Comparison of ENCODE assay signal across 22 mouse cellular contexts in the genomic region with DNA sequence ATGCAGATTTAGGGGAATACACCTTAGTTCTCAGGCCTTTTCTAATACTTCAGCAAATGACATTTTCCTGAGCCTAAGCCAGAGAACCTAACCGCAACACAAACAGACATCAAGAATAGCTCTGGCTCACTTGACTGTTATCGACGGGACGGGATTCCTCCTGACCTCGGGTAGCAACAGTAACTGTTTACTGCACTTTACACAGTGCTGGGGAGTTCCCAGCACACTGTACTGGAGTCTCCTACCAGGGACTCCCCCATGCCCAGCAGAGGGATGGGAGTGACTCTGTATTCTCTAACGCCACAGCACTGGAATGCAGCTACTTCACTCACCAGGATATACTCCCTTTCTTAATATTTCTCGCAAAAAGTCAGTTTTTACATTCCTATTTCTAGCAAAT.
DNase-seq lines count a peak whose midpoint lies in the region; ATAC-seq and TF ChIP-seq lines count a peak whose summit lies in the region.
"Had no signal": no experiment of that assay in that cellular context is flagged by ENCODE, and none has a peak within 500 bp of the region (broad histone marks: within the 10 kb centered on the region; RNA-seq: fewer than 3 reads in every experiment).

No protein-coding gene starts in this region.

- no peak for TF ChIP-seq EP300 in lung, postnatal 0 days (IDR thresholded peaks at IDR 0.05)

- no peaks in the 10 kb centered on the region for H3K27me3 ChIP-seq in lung, postnatal 0 days (replicated peaks; ENCODE audit: insufficient read depth, low read length)
- H3K27me3 ChIP-seq in heart, embryonic 13.5 days (replicated peaks): no peaks in the 10 kb centered on the region
- H3K27me3 ChIP-seq in midbrain, embryonic 14.5 days (ENCODE audit: control insufficient read depth, insufficient read depth, low read length): no peaks in the 10 kb centered on the region
- H3K27me3 ChIP-seq: forebrain, embryonic 15.5 days; limb, embryonic 12.5 days; liver, embryonic 13.5 days; neural tube, embryonic 13.5 days had no signal

- TF ChIP-seq CTCF in lung, postnatal 0 days (IDR thresholded peaks at IDR 0.05): no peak

- no peaks in the 10 kb centered on the region for H3K4me1 ChIP-seq in lung, postnatal 0 days (ENCODE audit: insufficient read depth, low read depth, low read length)
- peaks cover 35% of the 10 kb centered on the region for H3K4me1 ChIP-seq in heart, embryonic 13.5 days
- H3K4me1 ChIP-seq in midbrain, embryonic 14.5 days (ENCODE audit: control insufficient read depth, insufficient read depth, low read length): no peaks in the 10 kb centered on the region
- H3K4me1 ChIP-seq: forebrain, embryonic 15.5 days; liver, embryonic 13.5 days; neural tube, embryonic 13.5 days had no signal

- no peak for DNase-seq in lung, postnatal 0 days (ENCODE audit: low spot score)
- DNase-seq in lung, postnatal 14 days: no peak
- peak; percentile 45 to 53 for DNase-seq in heart, adult 18-20 months
- peak; percentile 57 for DNase-seq in heart, postnatal 4 days
- DNase-seq in midbrain, embryonic 14.5 days: no peak
- no peak for DNase-seq in embryo, embryonic 10.5 days (ENCODE audit: low spot score)
- DNase-seq: adrenal gland, postnatal 25 days; B cell, adult 2 months; cerebellum, adult 18-20 months; cerebellum, postnatal 36 days; kidney, adult 2 months; kidney, postnatal 14 days; liver, embryonic 13.5 days; spleen, adult 18-20 months had no signal

- H3K36me3 ChIP-seq in lung, postnatal 0 days (ENCODE audit: insufficient read depth, low read length): no peaks in the 10 kb centered on the region
- H3K36me3 ChIP-seq in heart, embryonic 13.5 days: peaks cover 2% of the 10 kb centered on the region; the same call in 1 of the 2 replicates
- no peaks in the 10 kb centered on the region for H3K36me3 ChIP-seq in midbrain, embryonic 14.5 days (ENCODE audit: control insufficient read depth, insufficient read depth, low read length)
- H3K36me3 ChIP-seq: embryonic facial prominence, embryonic 10.5 days; forebrain, embryonic 15.5 days; limb, embryonic 12.5 days; liver, embryonic 13.5 days; midbrain, embryonic 10.5 days; neural tube, embryonic 13.5 days had no signal

- H3K4me3 ChIP-seq in lung, postnatal 0 days (ENCODE audit: low read depth, low read length): no peak overlapping the region
- H3K4me3 ChIP-seq in heart, embryonic 13.5 days: peak overlapping the region; percentile 20
- H3K4me3 ChIP-seq in midbrain, embryonic 14.5 days (replicated peaks; ENCODE audit: low read depth, low read length): no peak overlapping the region
- H3K4me3 ChIP-seq: embryonic facial prominence, embryonic 10.5 days; forebrain, embryonic 15.5 days; limb, embryonic 12.5 days; liver, embryonic 13.5 days; midbrain, embryonic 10.5 days; neural tube, embryonic 13.5 days had no signal

- ATAC-seq in lung, postnatal 0 days: peak; percentile 21; the same call in 1 of the 2 replicates
- peak; percentile 51; the same call in 1 of the 2 replicates for ATAC-seq in heart, embryonic 13.5 days (ENCODE audit: extremely low read depth, insufficient number of reproducible peaks, low FRiP score, low TSS enrichment)
- no peak for ATAC-seq in midbrain, embryonic 14.5 days (ENCODE audit: low FRiP score, low TSS enrichment)
- ATAC-seq in granulocyte monocyte progenitor cell, adult 5-6 weeks (replicated peaks; ENCODE audit: poor library complexity, severe bottlenecking): no peak
- ATAC-seq: activated CD4-positive, CD25-positive, alpha-beta regulatory T cell, adult 4 months; forebrain, embryonic 15.5 days had no signal

- H3K9ac ChIP-seq in lung, postnatal 0 days (replicated peaks; ENCODE audit: low read depth): no peak overlapping the region
- peak overlapping the region; percentile 37; the same call in 1 of the 2 replicates for H3K9ac ChIP-seq in heart, embryonic 13.5 days
- H3K9ac ChIP-seq in midbrain, embryonic 14.5 days (replicated peaks; ENCODE audit: low read length): no peak overlapping the region
- H3K9ac ChIP-seq: forebrain, embryonic 15.5 days; limb, embryonic 12.5 days; liver, embryonic 13.5 days; neural tube, embryonic 13.5 days had no signal

- H3K27ac ChIP-seq in lung, postnatal 0 days (ENCODE audit: low read length): no peak overlapping the region
- peak overlapping the region; percentile 65 for H3K27ac ChIP-seq in heart, embryonic 13.5 days (replicated peaks)
- no peak overlapping the region for H3K27ac ChIP-seq in midbrain, embryonic 14.5 days (replicated peaks; ENCODE audit: low read depth, low read length)
- H3K27ac ChIP-seq: embryonic facial prominence, embryonic 10.5 days; forebrain, embryonic 15.5 days; limb, embryonic 12.5 days; liver, embryonic 13.5 days; midbrain, embryonic 10.5 days; neural tube, embryonic 13.5 days had no signal

- H3K9me3 ChIP-seq in lung, postnatal 0 days (ENCODE audit: low read length): no peaks in the 10 kb centered on the region
- peaks cover under 1% of the 10 kb centered on the region; the same call in 1 of the 2 replicates for H3K9me3 ChIP-seq in heart, embryonic 13.5 days
- no peaks in the 10 kb centered on the region for H3K9me3 ChIP-seq in midbrain, embryonic 14.5 days (ENCODE audit: control insufficient read depth, low read length)
- H3K9me3 ChIP-seq: embryonic facial prominence, embryonic 10.5 days; forebrain, embryonic 15.5 days; limb, embryonic 12.5 days; liver, embryonic 13.5 days; midbrain, embryonic 10.5 days; neural tube, embryonic 13.5 days had no signal

- 44% methylated on average over 7 of the region's 7 CpGs for WGBS in lung, postnatal 0 days
- 21% methylated on average over 7 of the region's 7 CpGs for WGBS in heart, embryonic 13.5 days
- WGBS in midbrain, embryonic 14.5 days: 87% methylated on average over 7 of the region's 7 CpGs

- H3K4me2 ChIP-seq in lung, postnatal 0 days (replicated peaks; ENCODE audit: low read depth, low read length): no peak overlapping the region
- H3K4me2 ChIP-seq in heart, embryonic 13.5 days: peak overlapping the region; percentile 49
- no peak overlapping the region for H3K4me2 ChIP-seq in midbrain, embryonic 14.5 days (ENCODE audit: low read length)
- H3K4me2 ChIP-seq: forebrain, embryonic 15.5 days; limb, embryonic 12.5 days; liver, embryonic 13.5 days; neural tube, embryonic 13.5 days had no signal

Comparison
In these comparisons a context has a peak if more than half of its experiments do, and no peak if none do; other contexts are left out.
1. ATAC-seq: peak in lung, postnatal 0 days (single experiment) and heart, embryonic 13.5 days (single experiment); none in midbrain, embryonic 14.5 days (single experiment) and granulocyte monocyte progenitor cell, adult 5-6 weeks (single experiment).
2. DNase-seq: peak in heart, adult 18-20 months (2 of 2) and heart, postnatal 4 days (single experiment); none in lung, postnatal 0 days (single experiment), lung, postnatal 14 days (single experiment), midbrain, embryonic 14.5 days (single experiment) and embryo, embryonic 10.5 days (single experiment).